Comparison of ENCODE assay signal across 8 mouse cellular contexts in the genomic region with DNA sequence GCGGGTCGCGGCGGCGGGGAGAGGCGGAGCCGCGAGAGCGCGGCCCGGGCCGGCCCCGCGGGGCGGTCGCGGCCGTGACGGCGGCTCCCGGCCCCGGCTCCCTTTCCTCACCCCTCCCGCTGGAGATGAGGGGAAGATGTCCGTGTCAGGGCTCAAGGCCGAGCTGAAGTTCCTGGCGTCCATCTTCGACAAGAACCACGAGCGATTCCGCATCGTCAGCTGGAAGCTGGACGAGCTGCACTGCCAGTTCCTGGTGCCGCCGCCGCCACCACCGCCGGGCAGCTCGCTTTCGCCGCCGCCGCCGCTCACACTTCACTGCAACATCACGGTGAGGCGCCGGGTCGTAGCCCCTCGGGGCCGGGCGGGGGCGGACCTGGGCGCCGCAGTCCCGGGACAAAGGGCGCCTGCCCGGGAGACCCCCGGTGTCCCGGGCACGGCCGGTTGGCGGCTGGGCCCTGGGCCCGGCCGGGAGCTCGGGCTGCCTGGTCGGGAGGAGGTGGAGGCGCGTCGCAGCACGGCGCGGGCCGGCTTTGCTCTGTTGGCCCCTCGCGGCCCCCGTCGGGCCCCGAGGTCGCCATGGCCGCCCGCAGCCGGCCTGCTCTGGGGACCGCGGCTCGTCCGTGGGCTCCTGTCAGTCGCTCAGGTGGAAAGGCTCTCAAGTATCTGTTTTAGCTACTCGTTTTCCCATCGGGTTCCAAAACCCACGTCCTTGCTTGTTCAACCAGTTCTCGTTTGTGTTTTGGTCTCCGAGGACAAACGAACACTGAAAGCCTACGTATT. TPM values are rescaled to one million over a fixed set of nuclear protein-coding genes. Genes with fewer than 3 reads are reported as not detected.
DNase-seq lines count a peak whose midpoint lies in the region; ATAC-seq and TF ChIP-seq lines count a peak whose summit lies in the region.

No protein-coding gene starts in this region.

- no peaks in the 10 kb centered on the region for H3K27me3 ChIP-seq in intestine, embryonic 16.5 days (replicated peaks; ENCODE audit: control insufficient read depth, insufficient read depth, low read length)
- no peaks in the 10 kb centered on the region for H3K27me3 ChIP-seq in limb, embryonic 13.5 days
- H3K27me3 ChIP-seq in midbrain, embryonic 13.5 days = 0 out of 2 replicates have a peak, but pooled peaks cover 3% of the 10 kb centered on the region
- no peaks in the 10 kb centered on the region for H3K27me3 ChIP-seq in small intestine, adult 2 months (ENCODE audit: control insufficient read depth, insufficient read depth, low read length)

- no peak for TF ChIP-seq POLR2A in small intestine, adult 2 months (IDR thresholded peaks at IDR 0.05; ENCODE audit: low read depth, low read length)

- under 1% methylated on average over 82 of the region's 93 CpGs for WGBS in intestine, embryonic 16.5 days
- under 1% methylated on average over 93 of the region's 93 CpGs for WGBS in limb, embryonic 13.5 days
- under 1% methylated on average over 82 of the region's 93 CpGs for WGBS in midbrain, embryonic 13.5 days
- under 1% methylated on average over 93 of the region's 93 CpGs for WGBS in small intestine, adult 2 months

- peak overlapping the region; percentile 92 for H3K4me2 ChIP-seq in intestine, embryonic 16.5 days (ENCODE audit: low read depth, low read length)
- H3K4me2 ChIP-seq in limb, embryonic 13.5 days (replicated peaks) = peak overlapping the region; percentile 77
- peak overlapping the region; percentile 89 for H3K4me2 ChIP-seq in midbrain, embryonic 13.5 days (replicated peaks)

- peaks cover 7% of the 10 kb centered on the region for H3K4me1 ChIP-seq in intestine, embryonic 16.5 days (ENCODE audit: control insufficient read depth, insufficient read depth, low read length)
- H3K4me1 ChIP-seq in limb, embryonic 13.5 days = peaks cover 16% of the 10 kb centered on the region
- H3K4me1 ChIP-seq in midbrain, embryonic 13.5 days (replicated peaks) = peaks cover 28% of the 10 kb centered on the region
- peaks cover 3% of the 10 kb centered on the region for H3K4me1 ChIP-seq in small intestine, adult 2 months (ENCODE audit: control insufficient read depth, insufficient read depth, insufficient read length, low read length)

- ATAC-seq in intestine, embryonic 16.5 days = peak; percentile 83
- peak; percentile 59 for ATAC-seq in limb, embryonic 13.5 days (ENCODE audit: low FRiP score, low read depth)
- peak; percentile 78 for ATAC-seq in midbrain, embryonic 13.5 days

- H3K4me3 ChIP-seq in intestine, embryonic 16.5 days (ENCODE audit: low read length) = peak overlapping the region; percentile 91
- H3K4me3 ChIP-seq in limb, embryonic 13.5 days = peak overlapping the region; percentile 95
- peak overlapping the region; percentile 96 for H3K4me3 ChIP-seq in midbrain, embryonic 13.5 days (replicated peaks)
- H3K4me3 ChIP-seq in small intestine, adult 2 months (ENCODE audit: low read depth, low read length) = peak overlapping the region; percentile 77

- TF ChIP-seq CTCF in small intestine, adult 2 months (IDR thresholded peaks at IDR 0.05; ENCODE audit: extremely low read depth, insufficient read length, insufficient replicate concordance, low read depth, low read length) = no peak

- H3K9me3 ChIP-seq in intestine, embryonic 16.5 days (ENCODE audit: control insufficient read depth, low read length) = no peaks in the 10 kb centered on the region
- no peaks in the 10 kb centered on the region for H3K9me3 ChIP-seq in limb, embryonic 13.5 days
- H3K9me3 ChIP-seq in midbrain, embryonic 13.5 days = no peaks in the 10 kb centered on the region

- peak; percentile 54 for DNase-seq in ovary, postnatal 10 days (ENCODE audit: low spot score)
- no peak for DNase-seq in ovary, adult 18-20 months (ENCODE audit: low spot score)
- peak; percentile 70 for DNase-seq in embryo, embryonic 10.5 days (ENCODE audit: low spot score)
- DNase-seq in gastrocnemius, postnatal 4 days (ENCODE audit: low spot score in 2 of 2) = peak; percentile 23 to 61

- no peaks in the 10 kb centered on the region for H3K36me3 ChIP-seq in intestine, embryonic 16.5 days (ENCODE audit: control insufficient read depth, insufficient read depth, low read length)
- H3K36me3 ChIP-seq in limb, embryonic 13.5 days = no peaks in the 10 kb centered on the region
- H3K36me3 ChIP-seq in midbrain, embryonic 13.5 days = no peaks in the 10 kb centered on the region
- H3K36me3 ChIP-seq in small intestine, adult 2 months (ENCODE audit: control insufficient read depth, insufficient read depth, low read length) = no peaks in the 10 kb centered on the region

- peak overlapping the region; percentile 69 for H3K27ac ChIP-seq in intestine, embryonic 16.5 days (ENCODE audit: low read length)
- H3K27ac ChIP-seq in limb, embryonic 13.5 days = peak overlapping the region; percentile 79
- peak overlapping the region; percentile 88 for H3K27ac ChIP-seq in midbrain, embryonic 13.5 days
- H3K27ac ChIP-seq in small intestine, adult 2 months (ENCODE audit: insufficient read depth, low read depth, low read length) = no peak overlapping the region

- H3K9ac ChIP-seq in intestine, embryonic 16.5 days (ENCODE audit: low read depth, low read length) = peak overlapping the region; percentile 91
- peak overlapping the region; percentile 92 for H3K9ac ChIP-seq in limb, embryonic 13.5 days
- peak overlapping the region; percentile 96 for H3K9ac ChIP-seq in midbrain, embryonic 13.5 days (replicated peaks)

RNA-seq across cellular contexts. Expression of gene Ube2q2, which starts 1.0 kb away (rescaled TPM):
- total RNA-seq in gastrocnemius, postnatal 4 days (2021) = 10 to 100 TPM; 26.7 to 27.2 TPM
- polyA plus RNA-seq in intestine, embryonic 16.5 days (2015; fragmentation: Nextera tagmentation; extraction: Ambion mirVana) = 10.6 and 12.2 TPM in 2 replicates
- 39.0 and 39.3 TPM in 2 replicates for polyA plus RNA-seq in limb, embryonic 13.5 days (2015; fragmentation: Nextera tagmentation; extraction: Ambion mirVana)
- 32.2 and 38.7 TPM in 2 replicates for polyA plus RNA-seq in midbrain, embryonic 13.5 days (2015; fragmentation: Nextera tagmentation; extraction: Ambion mirVana)
- polyA plus RNA-seq in small intestine, adult 2 months (2012; rRNA removed) = 3.2 and 5.3 TPM in 2 replicates

RNA-seq across cellular contexts. Expression of gene Fbxo22, which starts 59.0 kb away (rescaled TPM):
- total RNA-seq in gastrocnemius, postnatal 4 days (2021) = 10 to 100 TPM; 21.0 to 23.9 TPM
- 55.3 and 61.0 TPM in 2 replicates for polyA plus RNA-seq in intestine, embryonic 16.5 days (2015; fragmentation: Nextera tagmentation; extraction: Ambion mirVana)
- polyA plus RNA-seq in limb, embryonic 13.5 days (2015; fragmentation: Nextera tagmentation; extraction: Ambion mirVana) = 63.6 and 63.7 TPM in 2 replicates
- 87.8 and 89.2 TPM in 2 replicates for polyA plus RNA-seq in midbrain, embryonic 13.5 days (2015; fragmentation: Nextera tagmentation; extraction: Ambion mirVana)
- 5.9 and 10.2 TPM in 2 replicates for polyA plus RNA-seq in small intestine, adult 2 months (2012; rRNA removed)
